Mouse (Mus musculus) bone marrow macrophage, adult 2 months (primary cell): ENCODE measurements around the gene Galnt6.

Experiments used
- CTCF ChIP-seq: IDR thresholded peaks from 2 replicates; pipeline ENCODE4 v1.5.1; 2012; ENCODE audit warnings: low read depth, mild to moderate bottlenecking, low read length, moderate library complexity
- POLR2A ChIP-seq: IDR thresholded peaks from 2 replicates; pipeline ENCODE4 v1.6.1; 2012; ENCODE audit warnings: mild to moderate bottlenecking, low read depth, low read length, borderline replicate concordance

DNA sequence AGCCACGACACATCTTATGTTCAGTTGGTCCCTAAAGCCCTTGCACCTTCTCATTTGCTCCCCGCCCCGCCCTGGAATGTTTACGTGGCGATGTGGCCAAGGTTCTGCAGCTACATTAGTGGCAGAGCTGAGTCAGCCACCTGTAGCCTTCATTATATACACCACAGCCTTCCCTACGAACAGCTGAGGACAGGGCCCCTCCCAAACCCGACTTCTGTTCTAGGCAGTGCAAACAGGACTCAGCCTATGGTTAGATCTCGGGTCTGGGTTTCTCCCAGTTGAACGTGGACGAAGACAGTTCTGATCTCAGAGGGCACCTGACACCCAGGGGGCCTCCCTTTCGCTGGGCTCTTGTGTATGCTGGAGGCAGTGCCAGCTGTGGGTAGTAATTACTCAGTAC, 1.3 kb downstream of the Galnt6 start:
- TF ChIP-seq CTCF (no peak), POLR2A (no peak)
